Mouse (Mus musculus) hindbrain, postnatal 0 days (tissue): ENCODE data around the gene Irx1. TPM values are rescaled to one million over a fixed set of nuclear protein-coding genes. Genes with fewer than 3 reads are reported as not detected.

Experiments used
- ATAC-seq: fragments of 200-750 bp; cut with Nextera tagmentation; 2 replicates; pipeline ENCODE4 v1.8.0; 2017; ENCODE audit warnings: mild to moderate bottlenecking, moderate TSS enrichment, moderate library complexity
- DNase-seq: peaks from one replicate; pipeline ENCODE4 v3.0.0-alpha.2; 2015; ENCODE audit warnings: low spot score
- H3K27ac ChIP-seq: fragments of 300-500 bp; sonication (generic); 2 replicates; pipeline ENCODE4 v1.5.1; 2014; ENCODE audit warnings: mild to moderate bottlenecking
- H3K27me3 ChIP-seq: fragments of 300-500 bp; sonication (generic); 2 replicates; pipeline ENCODE4 v1.6.1; 2014; ENCODE audit warnings: low read length, mixed read lengths; ENCODE audit not compliant: insufficient read depth
- H3K36me3 ChIP-seq: fragments of 300-500 bp; sonication (generic); 2 replicates; pipeline ENCODE4 v1.6.1; 2014; ENCODE audit warnings: low read length, mixed read lengths; ENCODE audit not compliant: insufficient read depth
- H3K4me1 ChIP-seq: fragments of 300-500 bp; sonication (generic); 2 replicates; pipeline ENCODE4 v1.6.1; 2014; ENCODE audit warnings: antibody characterized with exemption, low read length, mixed read lengths; ENCODE audit not compliant: insufficient read depth
- H3K4me2 ChIP-seq: fragments of 300-500 bp; sonication (generic); 2 replicates; pipeline ENCODE4 v1.6.1; 2014; ENCODE audit warnings: low read depth, mild to moderate bottlenecking, low read length, moderate library complexity, mixed read lengths
- H3K4me3 ChIP-seq: fragments of 300-500 bp; sonication (generic); 2 replicates; pipeline ENCODE4 v1.5.1; 2014; ENCODE audit warnings: low read length
- H3K9ac ChIP-seq: fragments of 300-500 bp; sonication (generic); replicated peaks from 2 replicates; pipeline ENCODE4 v1.6.1; 2014; ENCODE audit warnings: mild to moderate bottlenecking, low read length, moderate library complexity, mixed read lengths
- H3K9me3 ChIP-seq: fragments of 300-500 bp; sonication (generic); 2 replicates; pipeline ENCODE4 v1.6.1; 2016; ENCODE audit warnings: low read length, mixed read lengths
- CTCF ChIP-seq: IDR thresholded peaks from 2 replicates; pipeline ENCODE4 v1.5.1; 2016; ENCODE audit warnings: antibody characterized with exemption, control low read depth, low read depth
- WGBS: fragments of 180-500 bp; shearing (Covaris S2); extraction: QIAGEN DNeasy Blood & Tissue Kit; methylation state at CpG from one replicate; pipeline ENCODE4 v1.1.7; 2014; 5-methylcytosine and 5-hydroxymethylcytosine counted together
- polyA plus RNA-seq: library from polyadenylated mRNA; unstranded; fragments of >200 nt; fragmentation: Nextera tagmentation; extraction: Ambion mirVana; gene quantifications from 2 replicates; pipeline ENCODE4 v1.2.1, GENCODE M21; 2015
- total RNA-seq: library from RNA; depleted of rRNA; stranded (reverse); fragments of >200 nt; gene quantifications from 2 replicates; pipeline ENCODE4 v1.2.3, GENCODE M21; 2014; rRNA removed

The Irx1 gene
- total RNA-seq: 69.9 and 83.6 TPM in 2 replicates
- polyA plus RNA-seq: 6.2 and 8.2 TPM in 2 replicates

- peak; percentile 87 for ATAC-seq
- no peaks in the 10 kb centered on the region for H3K36me3 ChIP-seq
- no peaks in the 10 kb centered on the region for H3K4me1 ChIP-seq
These were observed at the start of gene Irx1 for GRCm38 (mm10) chr13:71963356-71964351. TSS of gene Irx1 (minus strand) at chr13:71963723.

GRCm38 (mm10) chr13:71979932-71980655, 16.6 kb upstream of the Irx1 start:
- no peaks in the 10 kb centered on the region for H3K4me1 ChIP-seq
- H3K9me3 ChIP-seq: no peaks in the 10 kb centered on the region
- no peak overlapping the region for H3K4me3 ChIP-seq
- 75% methylated on average over 5 of the region's 5 CpGs for WGBS
- DNase-seq (no peak), ATAC-seq (no peak)
- H3K27ac ChIP-seq: no peak overlapping the region
- H3K4me2 ChIP-seq: no peak overlapping the region
- H3K27me3 ChIP-seq: no peaks in the 10 kb centered on the region
- TF ChIP-seq CTCF: no peak
- no peaks in the 10 kb centered on the region for H3K36me3 ChIP-seq
- no peak overlapping the region for H3K9ac ChIP-seq

More at GRCm38 (mm10) chr13:71963356-71964351, at the start of gene Irx1:
- WGBS: under 1% methylated on average over 70 of the region's 100 CpGs
- peak; percentile 85 for DNase-seq
- TF ChIP-seq CTCF: no peak
- Histone ChIP-seq H3K27me3 (peaks cover 35% of the 10 kb centered on the region), H3K9me3 (no peaks in the 10 kb centered on the region), H3K4me2 (peak within 1 kb of the TSS; percentile 62), H3K27ac (peak within 1 kb of the TSS; percentile 84), H3K4me3 (peak within 1 kb of the TSS; percentile 67), H3K9ac (peak within 1 kb of the TSS; percentile 85)

- DNase-seq (no peak), ATAC-seq (no peak)
- TF ChIP-seq CTCF: no peak
- Histone ChIP-seq H3K36me3 (no peaks in the 10 kb centered on the region), H3K9ac (no peak overlapping the region), H3K9me3 (no peaks in the 10 kb centered on the region), H3K4me2 (no peak overlapping the region), H3K4me1 (no peaks in the 10 kb centered on the region), H3K4me3 (no peak overlapping the region), H3K27ac (no peak overlapping the region), H3K27me3 (no peaks in the 10 kb centered on the region)
- 86% methylated on average over 3 of the region's 3 CpGs for WGBS
These were observed 12.2 kb upstream of the Irx1 start for GRCm38 (mm10) chr13:71975753-71976152.

- Histone ChIP-seq H3K4me2 (peak overlapping the region; percentile 25; the same call in 1 of the 2 replicates), H3K4me1 (no peaks in the 10 kb centered on the region), H3K27me3 (peaks cover 42% of the 10 kb centered on the region), H3K9me3 (no peaks in the 10 kb centered on the region), H3K4me3 (peak overlapping the region; percentile 6; the same call in 1 of the 2 replicates), H3K36me3 (no peaks in the 10 kb centered on the region), H3K9ac (no peak overlapping the region), H3K27ac (no peak overlapping the region)
- DNase-seq (no peak), ATAC-seq (no peak)
- 4% methylated on average over 6 of the region's 6 CpGs for WGBS
- TF ChIP-seq CTCF: no peak
These were observed 4.8 kb upstream of the Irx1 start for GRCm38 (mm10) chr13:71968286-71968685.

- H3K4me3 ChIP-seq: peak overlapping the region; percentile 6; the same call in 1 of the 2 replicates
- 6% methylated on average over 28 of the region's 28 CpGs for WGBS
- H3K4me2 ChIP-seq: peak overlapping the region; percentile 25; the same call in 1 of the 2 replicates
- no peak overlapping the region for H3K9ac ChIP-seq
- no peak for DNase-seq
- H3K4me1 ChIP-seq: no peaks in the 10 kb centered on the region
- no peak for ATAC-seq
- H3K27me3 ChIP-seq: peaks cover 42% of the 10 kb centered on the region
- no peaks in the 10 kb centered on the region for H3K9me3 ChIP-seq
- no peaks in the 10 kb centered on the region for H3K36me3 ChIP-seq
- TF ChIP-seq CTCF: no peak
- no peak overlapping the region for H3K27ac ChIP-seq
These were observed 4.1 kb upstream of the Irx1 start for GRCm38 (mm10) chr13:71967341-71968250.

GRCm38 (mm10) chr13:71966631-71967030, 3.1 kb upstream of the Irx1 start:
- Histone ChIP-seq H3K36me3 (no peaks in the 10 kb centered on the region), H3K4me3 (no peak overlapping the region), H3K27ac (no peak overlapping the region), H3K27me3 (peaks cover 42% of the 10 kb centered on the region), H3K9ac (no peak overlapping the region), H3K4me2 (no peak overlapping the region), H3K9me3 (no peaks in the 10 kb centered on the region), H3K4me1 (no peaks in the 10 kb centered on the region)
- WGBS: 54% methylated on average over 2 of the region's 2 CpGs
- no peak for TF ChIP-seq CTCF
- ATAC-seq (no peak), DNase-seq (no peak)
